Mouse (Mus musculus): Measurements from ENCODE around the gene Arpp21.

DNA sequence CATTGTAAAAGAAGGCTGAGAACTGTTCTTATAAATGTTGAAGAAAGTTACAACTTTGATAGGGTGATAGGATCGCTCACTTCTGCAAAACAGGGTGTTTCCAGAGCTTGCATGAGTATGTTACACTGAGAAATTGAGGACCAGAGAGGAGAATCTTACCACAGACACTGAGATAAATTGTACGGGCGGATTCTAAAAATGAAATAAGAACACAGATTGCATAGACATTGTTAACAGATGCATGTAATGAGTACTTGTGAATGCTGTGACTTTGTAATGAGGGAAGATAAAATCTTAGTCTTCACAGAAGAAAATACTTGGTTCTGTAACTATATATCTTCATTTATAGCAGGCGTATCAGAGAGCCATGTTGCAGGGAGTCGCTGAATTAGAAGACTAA, 167.5 kb downstream of the Arpp21 start:
- TF ChIP-seq CTCF (IDR thresholded peaks at IDR 0.05; ENCODE audit: control insufficient read depth, insufficient read depth, low read length) (no peak), POLR2A (IDR thresholded peaks at IDR 0.05; ENCODE audit: borderline replicate concordance, control insufficient read depth, low read depth, low read length) (no peak)
